Mouse (Mus musculus): ENCODE results near the gene Eipr1. TPM values are rescaled to one million over a fixed set of nuclear protein-coding genes. Genes with fewer than 3 reads are reported as not detected.

Gene Eipr1
- polyA plus RNA-seq, 1 experiment, result 4.5 TPM

DNA sequence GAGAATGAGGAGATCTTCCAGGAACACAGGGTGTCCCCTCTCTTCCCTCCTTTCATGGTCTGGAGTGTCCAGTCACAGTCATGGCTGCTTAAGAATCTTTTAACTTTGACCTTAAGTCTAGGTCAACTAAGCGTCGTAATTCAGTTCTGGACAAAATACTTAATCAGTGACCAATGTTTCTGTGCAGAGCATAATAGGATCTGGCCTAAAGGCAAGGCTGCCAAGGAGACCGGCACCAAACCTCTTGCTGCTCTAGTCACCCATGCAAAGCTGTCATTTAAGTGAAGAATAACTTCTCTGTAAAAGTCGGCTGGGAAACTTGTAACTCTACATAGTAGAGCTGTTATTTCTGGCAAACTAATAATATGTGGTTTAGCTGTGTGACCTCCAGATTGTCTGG, 4.4 kb downstream of the Eipr1 start:
- H3K4me1 ChIP-seq (ENCODE audit: control insufficient read depth), result peaks cover 17% of the 10 kb centered on the region
- H3K9me3 ChIP-seq (ENCODE audit: control insufficient read depth, low read length), result no peaks in the 10 kb centered on the region
- no peaks in the 10 kb centered on the region for H3K27me3 ChIP-seq (ENCODE audit: control insufficient read depth)
- TF ChIP-seq TAL1 (IDR thresholded peaks at IDR 0.05; ENCODE audit: low read length), result no peak
- H3K4me3 ChIP-seq (replicated peaks), result no peak overlapping the region
- peaks cover 4% of the 10 kb centered on the region for H3K36me3 ChIP-seq (ENCODE audit: control insufficient read depth)

DNA sequence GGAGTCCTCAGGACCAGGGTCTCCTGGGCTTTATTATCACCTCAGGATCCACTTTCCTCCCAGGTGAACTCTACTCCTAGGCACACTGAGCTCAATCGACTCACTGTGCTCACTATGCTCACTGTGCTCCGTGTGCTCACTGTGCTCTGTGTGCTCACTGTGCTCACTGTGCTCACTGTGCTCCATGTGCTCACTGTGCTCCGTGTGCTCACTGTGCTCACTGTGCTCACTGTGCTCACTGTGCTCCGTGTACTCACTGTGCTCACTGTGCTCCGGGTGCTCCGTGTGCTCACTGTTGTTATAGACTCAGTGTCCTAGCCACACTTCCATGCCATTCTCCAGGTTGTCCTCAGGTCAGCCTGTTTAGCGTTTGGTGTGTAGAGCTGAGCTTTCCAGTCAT, 18.4 kb downstream of the Eipr1 start:
- H3K36me3 ChIP-seq (ENCODE audit: control insufficient read depth), result peaks cover 37% of the 10 kb centered on the region
- H3K4me3 ChIP-seq (replicated peaks), result no peak overlapping the region
- no peaks in the 10 kb centered on the region for H3K27me3 ChIP-seq (ENCODE audit: control insufficient read depth)
- TF ChIP-seq TAL1 (IDR thresholded peaks at IDR 0.05; ENCODE audit: low read length), result no peak
- no peak for TF ChIP-seq GATA1 (IDR thresholded peaks at IDR 0.05; ENCODE audit: low read length)
- no peaks in the 10 kb centered on the region for H3K9me3 ChIP-seq (ENCODE audit: control insufficient read depth, low read length)
- peaks cover 5% of the 10 kb centered on the region; the same call in 1 of the 2 replicates for H3K4me1 ChIP-seq (ENCODE audit: control insufficient read depth)

DNA sequence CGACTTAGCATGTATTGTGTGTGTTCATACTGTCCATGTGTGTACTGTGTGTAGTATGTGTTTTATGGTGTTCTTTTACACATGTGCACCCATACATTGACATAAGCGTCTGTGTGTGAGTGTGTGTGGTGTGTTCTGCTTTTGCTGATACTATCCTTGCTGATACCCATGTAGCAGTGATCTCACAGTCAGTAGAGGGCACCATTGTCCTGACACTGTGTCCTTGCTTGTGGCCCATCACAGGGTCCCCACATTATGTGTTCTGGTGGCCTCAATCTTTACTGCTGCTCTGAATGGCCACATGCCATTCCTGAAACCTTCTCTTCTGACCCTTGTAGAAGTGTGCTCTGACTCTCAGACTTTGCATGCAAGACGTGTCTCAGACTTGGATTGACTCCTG, 22.2 kb downstream of the Eipr1 start:
- TF ChIP-seq TAL1 (IDR thresholded peaks at IDR 0.05; ENCODE audit: low read length) (no peak), GATA1 (IDR thresholded peaks at IDR 0.05; ENCODE audit: low read length) (no peak)
- Histone ChIP-seq H3K36me3 (ENCODE audit: control insufficient read depth) (peaks cover 18% of the 10 kb centered on the region), H3K4me3 (replicated peaks) (no peak overlapping the region), H3K27me3 (ENCODE audit: control insufficient read depth) (no peaks in the 10 kb centered on the region), H3K4me1 (ENCODE audit: control insufficient read depth) (peaks cover 15% of the 10 kb centered on the region), H3K9me3 (ENCODE audit: control insufficient read depth, low read length) (no peaks in the 10 kb centered on the region)

DNA sequence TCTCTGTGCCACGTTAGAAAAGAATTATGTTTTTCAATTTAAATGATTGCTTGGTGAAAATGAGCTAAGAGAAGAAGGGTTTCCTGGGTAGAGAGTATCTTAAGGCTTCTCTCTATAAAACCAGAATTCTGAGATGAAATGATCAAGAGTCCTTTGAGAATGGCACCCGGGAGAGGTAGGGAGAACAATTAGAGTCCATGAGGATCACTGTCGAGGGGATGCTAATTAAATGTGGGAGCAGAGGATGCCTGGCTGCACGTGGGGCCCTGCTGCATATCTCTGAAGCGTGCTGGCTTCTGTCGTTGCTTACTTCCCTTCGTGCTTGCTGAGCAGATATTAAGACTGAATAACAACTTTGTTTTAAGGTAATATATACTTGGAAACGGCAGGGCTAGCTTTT, 23.5 kb downstream of the Eipr1 start:
- H3K4me1 ChIP-seq (ENCODE audit: control insufficient read depth), result peaks cover 15% of the 10 kb centered on the region
- no peaks in the 10 kb centered on the region for H3K9me3 ChIP-seq (ENCODE audit: control insufficient read depth, low read length)
- TF ChIP-seq TAL1 (IDR thresholded peaks at IDR 0.05; ENCODE audit: low read length) (no peak), GATA1 (IDR thresholded peaks at IDR 0.05; ENCODE audit: low read length) (no peak)
- H3K27me3 ChIP-seq (ENCODE audit: control insufficient read depth), result no peaks in the 10 kb centered on the region
- peaks cover 11% of the 10 kb centered on the region for H3K36me3 ChIP-seq (ENCODE audit: control insufficient read depth)
- H3K4me3 ChIP-seq (replicated peaks), result no peak overlapping the region

DNA sequence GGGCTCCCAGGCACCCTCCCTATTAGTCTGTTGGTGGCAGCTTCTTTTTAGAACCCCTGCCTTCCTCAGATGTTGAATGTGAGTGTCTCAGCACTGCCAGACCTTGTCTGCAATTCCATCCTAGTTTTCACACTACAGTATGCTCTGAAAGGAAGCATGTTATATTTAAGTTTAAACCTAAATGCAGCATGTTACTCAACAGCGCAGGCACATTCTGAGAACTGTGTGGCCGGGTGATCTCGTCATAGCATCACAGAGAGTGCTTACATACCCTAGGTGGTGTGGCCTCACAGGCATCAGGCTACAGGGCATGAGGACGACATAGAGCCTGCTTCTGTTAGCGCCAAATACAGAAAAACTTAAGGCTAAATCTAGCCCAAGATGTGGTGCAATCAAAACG, 24.0 kb downstream of the Eipr1 start:
- H3K36me3 ChIP-seq (ENCODE audit: control insufficient read depth), result peaks cover 11% of the 10 kb centered on the region
- TF ChIP-seq TAL1 (IDR thresholded peaks at IDR 0.05; ENCODE audit: low read length) (no peak), GATA1 (IDR thresholded peaks at IDR 0.05; ENCODE audit: low read length) (no peak)
- H3K4me1 ChIP-seq (ENCODE audit: control insufficient read depth), result peaks cover 16% of the 10 kb centered on the region
- no peaks in the 10 kb centered on the region for H3K27me3 ChIP-seq (ENCODE audit: control insufficient read depth)
- H3K9me3 ChIP-seq (ENCODE audit: control insufficient read depth, low read length), result no peaks in the 10 kb centered on the region
- no peak overlapping the region for H3K4me3 ChIP-seq (replicated peaks)

DNA sequence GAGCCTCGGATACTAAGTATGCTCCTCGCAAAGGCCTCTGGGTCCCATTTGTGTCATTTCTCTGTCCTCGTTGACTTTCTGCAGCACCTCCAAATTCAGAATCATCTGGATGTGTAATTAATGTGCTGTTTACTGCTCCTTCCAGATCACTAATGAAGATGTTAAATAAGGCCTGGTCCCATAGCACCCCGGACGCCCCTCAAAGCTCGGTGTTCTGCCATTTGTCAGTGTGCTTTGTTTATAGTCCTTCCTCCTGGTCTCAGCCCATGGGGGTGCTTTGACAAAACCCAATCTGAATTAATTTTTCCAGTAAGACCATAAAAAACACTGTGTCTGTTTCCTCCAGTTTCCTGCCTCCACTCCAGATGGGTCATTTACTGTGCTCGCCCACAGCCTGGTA, 28.6 kb downstream of the Eipr1 start:
- Histone ChIP-seq H3K36me3 (ENCODE audit: control insufficient read depth) (no peaks in the 10 kb centered on the region; the same call in 1 of the 2 replicates), H3K4me1 (ENCODE audit: control insufficient read depth) (peaks cover 17% of the 10 kb centered on the region), H3K9me3 (ENCODE audit: control insufficient read depth, low read length) (no peaks in the 10 kb centered on the region), H3K4me3 (replicated peaks) (no peak overlapping the region), H3K27me3 (ENCODE audit: control insufficient read depth) (no peaks in the 10 kb centered on the region)
- no peak for TF ChIP-seq TAL1 (IDR thresholded peaks at IDR 0.05; ENCODE audit: low read length)
- TF ChIP-seq GATA1 (IDR thresholded peaks at IDR 0.05; ENCODE audit: low read length), result no peak

DNA sequence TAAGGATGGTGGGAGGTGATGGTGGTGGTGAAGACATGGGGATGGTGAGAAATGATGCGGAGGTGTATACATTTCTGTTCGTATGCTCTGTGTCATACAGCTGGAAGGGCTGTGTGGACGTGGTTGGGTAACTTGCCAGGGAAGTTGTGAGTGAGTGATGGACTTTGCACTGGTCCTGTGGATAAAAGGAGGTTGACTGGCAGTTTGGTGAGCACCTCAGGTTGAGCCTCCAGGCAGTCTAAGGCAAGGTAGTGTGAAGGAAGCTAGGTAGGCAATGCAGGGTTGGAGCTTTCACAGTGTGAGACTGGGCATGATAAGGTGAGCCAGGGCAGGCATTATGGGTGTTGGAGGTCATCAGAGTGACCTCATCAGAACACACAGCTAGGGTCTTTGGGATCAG, 31.0 kb downstream of the Eipr1 start:
- TF ChIP-seq GATA1 (IDR thresholded peaks at IDR 0.05; ENCODE audit: low read length) (no peak), TAL1 (IDR thresholded peaks at IDR 0.05; ENCODE audit: low read length) (no peak)
- Histone ChIP-seq H3K9me3 (ENCODE audit: control insufficient read depth, low read length) (no peaks in the 10 kb centered on the region), H3K4me1 (ENCODE audit: control insufficient read depth) (peaks cover 22% of the 10 kb centered on the region), H3K36me3 (ENCODE audit: control insufficient read depth) (no peaks in the 10 kb centered on the region), H3K4me3 (replicated peaks) (no peak overlapping the region), H3K27me3 (ENCODE audit: control insufficient read depth) (no peaks in the 10 kb centered on the region)

DNA sequence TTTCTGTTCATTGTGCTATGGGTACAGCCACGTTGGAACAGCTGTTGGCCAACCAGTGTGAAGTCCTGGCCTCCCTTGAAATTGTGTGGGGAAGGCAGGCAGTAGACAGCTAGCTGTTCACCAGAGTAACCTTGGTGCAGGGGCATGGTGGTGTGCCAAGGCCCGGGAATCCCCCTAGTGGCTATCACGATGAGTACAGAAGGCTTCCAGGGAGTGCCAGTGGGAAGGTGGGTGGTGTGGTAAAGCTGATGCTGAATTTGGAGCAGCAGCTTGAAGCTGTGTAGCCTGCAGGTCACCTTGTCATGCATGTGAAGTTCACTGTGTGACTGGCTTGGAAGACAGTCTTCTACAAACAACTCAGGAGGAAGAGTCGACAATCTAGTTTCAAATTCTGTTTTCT, 32.8 kb downstream of the Eipr1 start:
- H3K36me3 ChIP-seq (ENCODE audit: control insufficient read depth), result no peaks in the 10 kb centered on the region

DNA sequence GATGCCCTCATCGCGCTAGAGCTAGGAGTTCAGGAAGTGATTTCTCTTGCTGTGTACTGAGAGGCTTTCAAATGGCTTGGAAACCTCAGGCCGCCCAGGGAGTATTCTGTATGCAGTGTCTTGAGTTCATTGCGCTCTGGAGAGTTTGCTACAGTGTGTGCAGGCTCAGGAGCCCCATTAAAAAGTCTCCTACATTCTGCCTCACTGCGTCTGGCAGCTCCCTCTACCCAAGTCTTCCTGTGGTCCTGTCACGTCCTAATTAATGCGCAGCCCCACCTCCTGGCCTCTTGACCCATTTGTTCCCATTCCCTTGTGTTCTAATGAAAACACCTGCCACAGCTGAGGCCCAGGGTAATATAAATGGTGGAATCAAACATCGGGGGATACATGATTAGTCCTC, 33.3 kb downstream of the Eipr1 start:
- Histone ChIP-seq H3K4me1 (ENCODE audit: control insufficient read depth) (peaks cover 13% of the 10 kb centered on the region), H3K27me3 (ENCODE audit: control insufficient read depth) (no peaks in the 10 kb centered on the region), H3K9me3 (ENCODE audit: control insufficient read depth, low read length) (no peaks in the 10 kb centered on the region), H3K36me3 (ENCODE audit: control insufficient read depth) (no peaks in the 10 kb centered on the region), H3K4me3 (replicated peaks) (no peak overlapping the region)
- no peak for TF ChIP-seq TAL1 (IDR thresholded peaks at IDR 0.05; ENCODE audit: low read length)
- no peak for TF ChIP-seq GATA1 (IDR thresholded peaks at IDR 0.05; ENCODE audit: low read length)

More for the DNA sequence above, 32.8 kb downstream of the Eipr1 start:
- H3K4me3 ChIP-seq (replicated peaks), result no peak overlapping the region
- TF ChIP-seq GATA1 (IDR thresholded peaks at IDR 0.05; ENCODE audit: low read length), result no peak
- TF ChIP-seq TAL1 (IDR thresholded peaks at IDR 0.05; ENCODE audit: low read length), result no peak
- H3K9me3 ChIP-seq (ENCODE audit: control insufficient read depth, low read length), result no peaks in the 10 kb centered on the region
- H3K4me1 ChIP-seq (ENCODE audit: control insufficient read depth), result peaks cover 13% of the 10 kb centered on the region
- H3K27me3 ChIP-seq (ENCODE audit: control insufficient read depth), result no peaks in the 10 kb centered on the region

DNA sequence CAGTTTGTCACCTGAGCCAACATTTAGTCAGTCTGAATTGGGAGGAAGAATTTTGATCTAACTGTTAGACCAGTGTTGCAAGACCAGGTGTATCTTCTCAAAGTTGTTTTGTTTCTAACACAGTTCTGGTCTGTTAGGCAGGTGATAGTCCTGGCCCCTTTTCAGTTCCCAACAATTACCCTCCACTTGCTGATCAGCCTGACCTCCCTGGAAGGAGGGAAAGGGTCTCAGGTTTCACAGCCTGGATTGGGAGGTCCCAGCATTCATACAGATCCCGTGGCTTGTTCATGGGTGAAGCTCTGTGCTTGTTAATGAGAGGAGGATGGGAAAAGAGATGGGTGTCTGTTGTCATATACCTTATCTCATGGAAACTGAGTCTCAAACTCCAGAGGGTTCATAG, 33.7 kb downstream of the Eipr1 start:
- H3K4me3 ChIP-seq (replicated peaks), result no peak overlapping the region
- peaks cover 13% of the 10 kb centered on the region for H3K4me1 ChIP-seq (ENCODE audit: control insufficient read depth)
- H3K9me3 ChIP-seq (ENCODE audit: control insufficient read depth, low read length), result no peaks in the 10 kb centered on the region
- H3K27me3 ChIP-seq (ENCODE audit: control insufficient read depth), result no peaks in the 10 kb centered on the region
- H3K36me3 ChIP-seq (ENCODE audit: control insufficient read depth), result no peaks in the 10 kb centered on the region
- TF ChIP-seq TAL1 (IDR thresholded peaks at IDR 0.05; ENCODE audit: low read length) (no peak), GATA1 (IDR thresholded peaks at IDR 0.05; ENCODE audit: low read length) (no peak)
